Mouse (Mus musculus) left cerebral cortex, postnatal 10 days (tissue): ENCODE data around the gene Aldh3a2. TPM values are rescaled to one million over a fixed set of nuclear protein-coding genes. Genes with fewer than 3 reads are reported as not detected.
"Not testable (repeated sequence)": the region's sequence is repeated elsewhere in the genome, so short reads cannot be mapped to it uniquely, and the experiment has no call there.

Experiments
- DNase-seq, 2 experiments: peaks; one replicate each; pipeline ENCODE4 v3.0.0; 2021 to 2022; ENCODE audit warnings: low spot score in 2 of 2, mixed read lengths in 1 of 2; ENCODE audit errors: extremely low spot score in 1 of 2
- intact Hi-C: fragments of 180-260 bp; cut with DNase I; formaldehyde crosslinking; loops from one replicate; pipeline ENCODE4 v1.15.1; 2025
- total RNA-seq, 2 experiments: library from RNA; stranded (reverse); gene quantifications; 2 replicates each; pipeline ENCODE4 v1.2.3; 2021

Aldh3a2 gene
- total RNA-seq, 2 experiments from 2014 or later = 50.7 to 51.7 TPM

GRCm38 (mm10) chr11:61192123-61192522, 75.1 kb downstream of the Aldh3a2 start:
- not testable (repeated sequence) for DNase-seq
- intact Hi-C loops = loop anchor here (5.0 kb wide), 1 partner anchor 215 kb away; no protein-coding TSS in a partner anchor

- no peak for DNase-seq
- intact Hi-C loops = loop anchor here (5.0 kb wide), 1 partner anchor 217 kb away; no protein-coding TSS in a partner anchor
Observed at GRCm38 (mm10) chr11:61190776-61191175, 76.5 kb downstream of the Aldh3a2 start.

- no peak for DNase-seq
- intact Hi-C loops = loop anchor here (10.0 kb wide), 4 partner anchors 79 to 531 kb away; partner anchors contain the start of gene B9d1
Observed at GRCm38 (mm10) chr11:61183820-61184219, 83.4 kb downstream of the Aldh3a2 start.

- intact Hi-C loops = loop anchor here (10.0 kb wide), 4 partner anchors 77 to 533 kb away; partner anchors contain the start of gene B9d1
- no peak for DNase-seq
Observed at GRCm38 (mm10) chr11:61181624-61182023, 85.6 kb downstream of the Aldh3a2 start.

- intact Hi-C loops = loop anchor here (10.0 kb wide), 4 partner anchors 76 to 534 kb away; partner anchors contain the start of gene B9d1
- DNase-seq = peak in 1 of 2 experiments; percentile 52
Observed at GRCm38 (mm10) chr11:61180361-61180760, 86.9 kb downstream of the Aldh3a2 start.

GRCm38 (mm10) chr11:61176321-61176720, 90.9 kb downstream of the Aldh3a2 start:
- intact Hi-C loops = no loop called here

GRCm38 (mm10) chr11:61175778-61176177, 91.5 kb downstream of the Aldh3a2 start:
- DNase-seq = no peak
- intact Hi-C loops = no loop called here

More at GRCm38 (mm10) chr11:61176321-61176720, 90.9 kb downstream of the Aldh3a2 start:
- DNase-seq = no peak

- intact Hi-C loops = no loop called here
- peak; percentile 100 for DNase-seq
Observed at GRCm38 (mm10) chr11:61174821-61175658, 92.2 kb downstream of the Aldh3a2 start, which contains the start of gene Usp22. Usp22 (minus strand) TSS chr11:61175055.

GRCm38 (mm10) chr11:61174291-61174820, 92.9 kb downstream of the Aldh3a2 start:
- peak; percentile 50 to 84 for DNase-seq
- intact Hi-C loops = no loop called here

- intact Hi-C loops, DNase-seq: not testable (repeated sequence)
Observed at GRCm38 (mm10) chr11:61173477-61173876, 93.8 kb downstream of the Aldh3a2 start.

Other genes with a start within 250 kb of the Aldh3a2 start
- gene Kcnj12, start 244.9 kb downstream of the Aldh3a2 start, total RNA-seq = 1 to 10 TPM; 8.2 to 8.3 TPM
- gene Tnfrsf13b, start 140.7 kb downstream of the Aldh3a2 start, total RNA-seq = 1 to 10 TPM; 2.1 to 2.5 TPM
- 100 to 1,000 TPM; 428 to 446 TPM for gene Usp22, start 92.4 kb downstream of the Aldh3a2 start, total RNA-seq
- 1 to 10 TPM; 1.3 to 1.5 TPM for gene Aldh3a1, start 59.9 kb downstream of the Aldh3a2 start, total RNA-seq
- gene Slc47a2, start 75.4 kb upstream of the Aldh3a2 start, total RNA-seq = under 1 TPM; 0.43 to 0.51 TPM
- gene Slc47a1, start 110.9 kb upstream of the Aldh3a2 start, total RNA-seq = 1 to 10 TPM; 2.3 to 3.1 TPM
- gene Rnf112, start 186.7 kb upstream of the Aldh3a2 start, total RNA-seq = 100 to 1,000 TPM; 191 to 198 TPM
- 1 to 10 TPM; 7.6 TPM for gene Mfap4, start 218.0 kb upstream of the Aldh3a2 start, total RNA-seq
- gene Mapk7, start 226.9 kb upstream of the Aldh3a2 start, total RNA-seq = 10 to 100 TPM; 41.2 to 41.8 TPM
- gene B9d1, start 237.7 kb upstream of the Aldh3a2 start, total RNA-seq = 10 to 100 TPM; 35.8 to 36.8 TPM